Mouse (Mus musculus) MEL (cell line): ENCODE results near the gene Pou3f1. TPM values are rescaled to one million over a fixed set of nuclear protein-coding genes. Genes with fewer than 3 reads are reported as not detected.

Source experiments
- DNase-seq: peaks from one replicate; pipeline ENCODE4 v3.0.0; 2011; ENCODE audit warnings: low read depth, low spot score
- H3K27ac ChIP-seq: 2 replicates; pipeline ENCODE4 v1.5.1; 2012; ENCODE audit warnings: low read depth, mild to moderate bottlenecking, control low read depth, low read length, moderate library complexity; ENCODE audit not compliant: control insufficient read depth
- H3K27me3 ChIP-seq, 2 experiments: fragments of 150-350 bp in 1 of 2; sonication (generic) in 1 of 2; 2 replicates each; pipeline ENCODE4 v1.6.1; 2012; ENCODE audit warnings: low read length in 2 of 2, mild to moderate bottlenecking in 2 of 2, improper control_type of control experiment in 1 of 2, moderate library complexity in 1 of 2; ENCODE audit not compliant: insufficient read depth in 2 of 2, control insufficient read depth in 1 of 2
- H3K36me3 ChIP-seq, 2 experiments: 2 replicates each; pipeline ENCODE4 v1.6.1; 2012 to 2014; ENCODE audit warnings: low read length in 2 of 2, improper control_type of control experiment in 1 of 2, inconsistent platforms in 1 of 2, mild to moderate bottlenecking in 1 of 2; ENCODE audit not compliant: insufficient read depth in 2 of 2, control insufficient read depth in 1 of 2
- H3K4me1 ChIP-seq, 2 experiments: fragments of 150-350 bp in 1 of 2; sonication (generic) in 1 of 2; 2 replicates each; pipeline ENCODE4 v1.6.1; 2012; ENCODE audit warnings: low read length in 2 of 2, improper control_type of control experiment in 1 of 2, mild to moderate bottlenecking in 1 of 2; ENCODE audit not compliant: insufficient read depth in 2 of 2, control insufficient read depth in 1 of 2
- H3K4me3 ChIP-seq, 2 experiments: fragments of 150-350 bp in 1 of 2; sonication (generic) in 1 of 2; 2 replicates each; pipeline ENCODE4 v1.5.1; 2012; ENCODE audit warnings: low read depth in 2 of 2, low read length in 2 of 2, mild to moderate bottlenecking in 2 of 2, moderate library complexity in 2 of 2, control low read depth in 1 of 2, improper control_type of control experiment in 1 of 2; ENCODE audit not compliant: control insufficient read depth in 1 of 2, insufficient read depth in 1 of 2
- H3K79me2 ChIP-seq: 2 replicates; pipeline ENCODE4 v1.6.1; 2012; ENCODE audit warnings: mild to moderate bottlenecking, low read length, moderate library complexity; ENCODE audit not compliant: control insufficient read depth, poor library complexity, insufficient read depth
- H3K9ac ChIP-seq: 2 replicates; pipeline ENCODE4 v1.6.1; 2012; ENCODE audit warnings: low read depth, mild to moderate bottlenecking, control low read depth, low read length, moderate library complexity; ENCODE audit not compliant: control insufficient read depth, poor library complexity, severe bottlenecking
- H3K9me3 ChIP-seq: fragments of 150-350 bp; sonication (generic); replicated peaks from 2 replicates; pipeline ENCODE4 v1.6.1; 2012; ENCODE audit warnings: mild to moderate bottlenecking, low read length, improper control_type of control experiment, moderate library complexity; ENCODE audit not compliant: insufficient read depth
- BHLHE40 ChIP-seq: IDR thresholded peaks from 2 replicates; pipeline ENCODE4 v1.6.1; 2012; ENCODE audit warnings: low read depth, mild to moderate bottlenecking, inconsistent platforms, low read length, improper control_type of control experiment, borderline replicate concordance
- CHD1 ChIP-seq: IDR thresholded peaks from 2 replicates; pipeline ENCODE4 v1.6.1; 2012; ENCODE audit warnings: low read depth, mild to moderate bottlenecking, inconsistent platforms, low read length, improper control_type of control experiment
- CHD2 ChIP-seq: IDR thresholded peaks from 2 replicates; pipeline ENCODE4 v1.6.1; 2011; ENCODE audit warnings: low read length, improper control_type of control experiment
- CTCF ChIP-seq, 3 experiments: IDR thresholded peaks in 2 of 3; conservative IDR thresholded peaks in 1 of 3; 2 replicates each; pipeline ENCODE4 v1.5.1; 2011 to 2012; ENCODE audit warnings: low read length in 3 of 3, low read depth in 2 of 3, mild to moderate bottlenecking in 2 of 3, improper control_type of control experiment in 1 of 3, inconsistent platforms in 1 of 3, mixed read lengths in 1 of 3, moderate library complexity in 1 of 3; ENCODE audit not compliant: control insufficient read depth in 1 of 3, insufficient read depth in 1 of 3, poor library complexity in 1 of 3, severe bottlenecking in 1 of 3
- E2F4 ChIP-seq: IDR thresholded peaks from 2 replicates; pipeline ENCODE4 v1.6.1; 2011; ENCODE audit warnings: low read depth, low read length, improper control_type of control experiment, borderline replicate concordance
- ELF1 ChIP-seq: IDR thresholded peaks from 2 replicates; pipeline ENCODE4 v1.6.1; 2014; ENCODE audit warnings: low read depth, mild to moderate bottlenecking, inconsistent platforms, low read length, improper control_type of control experiment, moderate library complexity
- ETS1 ChIP-seq: IDR thresholded peaks from 2 replicates; pipeline ENCODE4 v1.6.1; 2012; ENCODE audit warnings: low read depth, mild to moderate bottlenecking, inconsistent platforms, low read length, improper control_type of control experiment, moderate library complexity
- GABPA ChIP-seq: IDR thresholded peaks from 2 replicates; pipeline ENCODE4 v1.6.1; 2012; ENCODE audit warnings: low read depth, mild to moderate bottlenecking, inconsistent platforms, low read length, improper control_type of control experiment, moderate library complexity
- HCFC1 ChIP-seq: IDR thresholded peaks from 2 replicates; pipeline ENCODE4 v1.6.1; 2012; ENCODE audit warnings: low read depth, mild to moderate bottlenecking, inconsistent platforms, low read length, improper control_type of control experiment, moderate library complexity
- JUND ChIP-seq: IDR thresholded peaks from 2 replicates; pipeline ENCODE4 v1.6.1; 2011; ENCODE audit warnings: low read depth, mild to moderate bottlenecking, improper control_type of control experiment, low read length
- KAT2A ChIP-seq: conservative IDR thresholded peaks from 2 replicates; pipeline ENCODE4 v1.6.1; 2012; ENCODE audit warnings: low read depth, low read length, improper control_type of control experiment, inconsistent platforms
- MAFK ChIP-seq: IDR thresholded peaks from 2 replicates; pipeline ENCODE4 v1.6.1; 2011; ENCODE audit warnings: low read depth, mild to moderate bottlenecking, low read length, improper control_type of control experiment, borderline replicate concordance
- MAX ChIP-seq: IDR thresholded peaks from 2 replicates; pipeline ENCODE4 v1.6.1; 2011; ENCODE audit warnings: low read length, improper control_type of control experiment
- MAZ ChIP-seq: IDR thresholded peaks from 2 replicates; pipeline ENCODE4 v1.6.1; 2012; ENCODE audit warnings: low read depth, mild to moderate bottlenecking, inconsistent platforms, low read length, improper control_type of control experiment
- MEF2A ChIP-seq: IDR thresholded peaks from 2 replicates; pipeline ENCODE4 v1.6.1; 2014; ENCODE audit warnings: low read depth, mild to moderate bottlenecking, inconsistent platforms, low read length, improper control_type of control experiment; ENCODE audit not compliant: poor library complexity, insufficient replicate concordance, severe bottlenecking; ENCODE audit errors: extremely low read depth
- MXI1 ChIP-seq: IDR thresholded peaks from 2 replicates; pipeline ENCODE4 v1.6.1; 2011; ENCODE audit warnings: mild to moderate bottlenecking, low read depth, low read length, improper control_type of control experiment
- MYC ChIP-seq: IDR thresholded peaks from 2 replicates; pipeline ENCODE4 v1.6.1; 2011; ENCODE audit warnings: low read depth, mild to moderate bottlenecking, low read length, improper control_type of control experiment, moderate library complexity
- NRF1 ChIP-seq: IDR thresholded peaks from 2 replicates; pipeline ENCODE4 v1.6.1; 2014; ENCODE audit warnings: low read depth, mild to moderate bottlenecking, inconsistent platforms, low read length, improper control_type of control experiment, moderate library complexity; ENCODE audit not compliant: poor library complexity, insufficient read depth, severe bottlenecking
- POLR2A ChIP-seq, 2 experiments: IDR thresholded peaks; 2 replicates each; pipeline ENCODE4 v1.6.1; 2011 to 2012; ENCODE audit warnings: low read length in 2 of 2, mild to moderate bottlenecking in 2 of 2, control low read depth in 1 of 2, improper control_type of control experiment in 1 of 2, low read depth in 1 of 2, moderate library complexity in 1 of 2; ENCODE audit not compliant: control insufficient read depth in 1 of 2, insufficient read depth in 1 of 2, poor library complexity in 1 of 2
- POLR2AphosphoS2 ChIP-seq: IDR thresholded peaks from 2 replicates; pipeline ENCODE4 v1.6.1; 2011; ENCODE audit warnings: low read length, improper control_type of control experiment
- POLR2AphosphoS5 ChIP-seq: IDR thresholded peaks from 2 replicates; pipeline ENCODE4 v1.6.1; 2012; ENCODE audit warnings: low read depth, borderline replicate concordance, mild to moderate bottlenecking, inconsistent platforms, low read length, moderate library complexity, mixed read lengths
- RCOR1 ChIP-seq: IDR thresholded peaks from 2 replicates; pipeline ENCODE4 v1.6.1; 2012; ENCODE audit warnings: low read depth, mild to moderate bottlenecking, inconsistent platforms, low read length, improper control_type of control experiment
- SIN3A ChIP-seq: IDR thresholded peaks from 2 replicates; pipeline ENCODE4 v1.6.1; 2012; ENCODE audit warnings: low read length, improper control_type of control experiment, inconsistent platforms
- TAL1 ChIP-seq: IDR thresholded peaks from 2 replicates; pipeline ENCODE4 v1.6.1; 2012; ENCODE audit warnings: mild to moderate bottlenecking, inconsistent platforms, low read length, moderate library complexity, mixed read lengths
- TBP ChIP-seq: IDR thresholded peaks from 2 replicates; pipeline ENCODE4 v1.8.0; 2011; ENCODE audit warnings: low read depth, low read length, improper control_type of control experiment
- TCF12 ChIP-seq: IDR thresholded peaks from 2 replicates; pipeline ENCODE4 v1.6.1; 2014; ENCODE audit warnings: low read depth, mild to moderate bottlenecking, inconsistent platforms, low read length, improper control_type of control experiment, moderate library complexity
- UBTF ChIP-seq: IDR thresholded peaks from 2 replicates; pipeline ENCODE4 v1.6.1; 2012; ENCODE audit warnings: low read depth, mild to moderate bottlenecking, inconsistent platforms, low read length, improper control_type of control experiment, moderate library complexity, borderline replicate concordance; ENCODE audit not compliant: insufficient read depth
- ZMIZ1 ChIP-seq: IDR thresholded peaks from 2 replicates; pipeline ENCODE4 v1.6.1; 2012; ENCODE audit warnings: low read depth, mild to moderate bottlenecking, inconsistent platforms, low read length, improper control_type of control experiment, moderate library complexity
- ZNF384 ChIP-seq: IDR thresholded peaks from 2 replicates; pipeline ENCODE4 v1.6.1; 2012; ENCODE audit warnings: low read depth, mild to moderate bottlenecking, inconsistent platforms, low read length, improper control_type of control experiment
- polyA plus RNA-seq, 2 experiments: library from polyadenylated mRNA; stranded (reverse) in 1 of 2; unstranded in 1 of 2; fragments of >175 nt in 1 of 2; fragments of >200 nt in 1 of 2; gene quantifications; 2 replicates each; pipeline versions ENCODE4 v1.2.1 to v1.2.4; 2012; ENCODE audit warnings: low replicate concordance in 2 of 2, low read depth in 1 of 2; ENCODE audit not compliant: insufficient read length in 2 of 2, insufficient read depth in 1 of 2, missing spikeins in 1 of 2
- total RNA-seq: library from RNA; depleted of rRNA; stranded (reverse); fragments of 300-350 nt; gene quantifications from 2 replicates; pipeline ENCODE4 v1.2.3, GENCODE M21; 2012

The Pou3f1 gene
- total and polyA plus RNA-seq, 3 experiments: not detected

GRCm38 (mm10) chr4:124692416-124692861 is 35.8 kb downstream of the Pou3f1 start:
- H3K9ac ChIP-seq: peak overlapping the region; percentile 93
- peaks cover 43% of the 10 kb centered on the region for H3K79me2 ChIP-seq
- H3K27ac ChIP-seq: peak overlapping the region; percentile 62
- peak; percentile 51 for DNase-seq
- no peak for TF ChIP-seq RCOR1
- no peak for TF ChIP-seq JUND
- TF ChIP-seq ZNF384: peak; percentile 76
- no peak for TF ChIP-seq NRF1
- no peak for TF ChIP-seq POLR2AphosphoS2
- no peak for TF ChIP-seq BHLHE40
- TF ChIP-seq TCF12: no peak
- no peak for TF ChIP-seq MAFK
- peak overlapping the region; percentile 91 to 99 for H3K4me3 ChIP-seq
- H3K27me3 ChIP-seq: no peaks in the 10 kb centered on the region
- H3K4me1 ChIP-seq: peaks cover 2 to 25% of the 10 kb centered on the region in 2 experiments; a peak in 3 of 4 replicates
- peaks cover 2 to 24% of the 10 kb centered on the region in 2 experiments for H3K36me3 ChIP-seq
- no peaks in the 10 kb centered on the region for H3K9me3 ChIP-seq

- DNase-seq: peak; percentile 95
- Histone ChIP-seq H3K27ac (peak within 1 kb of the TSS; percentile 62), H3K9me3 (no peaks in the 10 kb centered on the region), H3K4me1 (peaks cover 2 to 25% of the 10 kb centered on the region in 2 experiments; a peak in 3 of 4 replicates), H3K27me3 (no peaks in the 10 kb centered on the region), H3K79me2 (peaks cover 38% of the 10 kb centered on the region), H3K9ac (peak within 1 kb of the TSS; percentile 93), H3K4me3 (peak within 1 kb of the TSS; percentile 91 to 99), H3K36me3 (peaks cover under 1 to 24% of the 10 kb centered on the region in 2 experiments; a peak in 3 of 4 replicates)
- TF ChIP-seq CHD1 (no peak), SIN3A (peak; percentile 80), POLR2AphosphoS2 (peak; percentile 71), ELF1 (peak; percentile 78), MAFK (no peak), ZNF384 (0 out of 2 replicates have a peak, but pooled peaks have one; percentile 2), ETS1 (no peak), KAT2A (peak; percentile 95), GABPA (no peak), CTCF (IDR thresholded peaks at IDR 0.05 in 2 of 3, conservative IDR thresholded peaks at IDR 0.05 in 1 of 3; ENCODE audit: control insufficient read depth in 1 of 3, insufficient read depth in 1 of 3, low read depth in 2 of 3, low read length in 3 of 3, poor library complexity in 1 of 3, severe bottlenecking in 1 of 3) (no peak), E2F4 (no peak), MYC (peak; percentile 59; the same call in 1 of the 2 replicates), MXI1 (peak; percentile 82), POLR2A (IDR thresholded peaks at IDR 0.05; ENCODE audit: control insufficient read depth in 1 of 2, insufficient read depth in 1 of 2, low read depth in 1 of 2, low read length in 2 of 2, poor library complexity in 1 of 2) (peak; percentile 71 to 85), MEF2A (no peak), BHLHE40 (no peak), HCFC1 (peak; percentile 100), MAX (peak; percentile 67), TAL1 (no peak), TBP (peak; percentile 80), POLR2AphosphoS5 (no peak), MAZ (peak; percentile 23; the same call in 1 of the 2 replicates), CHD2 (peak; percentile 64), ZMIZ1 (peak; percentile 41; the same call in 1 of the 2 replicates), UBTF (no peak)
Observed at GRCm38 (mm10) chr4:124693135-124693894, 36.7 kb downstream of the Pou3f1 start, which contains the start of gene Utp11. TSS of gene Utp11 (minus strand) at chr4:124693600.
